Mouse (Mus musculus) gonadal fat pad, adult 2 months (tissue): ENCODE data around the gene Tbpl1. TPM values are rescaled to one million over a fixed set of nuclear protein-coding genes. Genes with fewer than 3 reads are reported as not detected.

Source experiments
- DNase-seq: peaks from one replicate; pipeline ENCODE4 v3.0.0-alpha.2; 2012; ENCODE audit warnings: low read depth
- polyA plus RNA-seq: library from polyadenylated mRNA; depleted of rRNA; stranded (reverse); fragments of >200 nt; gene quantifications from 2 replicates; pipeline ENCODE4 v1.2.3, GENCODE M21; 2012

Tbpl1 gene
- polyA plus RNA-seq, 1 experiment: 25.4 TPM

- no peak for DNase-seq
Observed at GRCm38 (mm10) chr10:22710173-22710777, 21.5 kb downstream of the Tbpl1 start.

GRCm38 (mm10) chr10:22708190-22708843, 23.4 kb downstream of the Tbpl1 start:
- DNase-seq: no peak

- no peak for DNase-seq
Observed at GRCm38 (mm10) chr10:22703844-22704243, 27.9 kb downstream of the Tbpl1 start.

GRCm38 (mm10) chr10:22701485-22702315, 30.0 kb downstream of the Tbpl1 start:
- DNase-seq: no peak

GRCm38 (mm10) chr10:22700773-22701172, 31.0 kb downstream of the Tbpl1 start:
- DNase-seq: no peak

GRCm38 (mm10) chr10:22699487-22700335, 32.0 kb downstream of the Tbpl1 start:
- no peak for DNase-seq

GRCm38 (mm10) chr10:22698158-22698953, 33.4 kb downstream of the Tbpl1 start:
- DNase-seq: no peak

GRCm38 (mm10) chr10:22696864-22697263, 34.9 kb downstream of the Tbpl1 start:
- no peak for DNase-seq

GRCm38 (mm10) chr10:22696236-22696635, 35.5 kb downstream of the Tbpl1 start:
- DNase-seq: peak; percentile 66

GRCm38 (mm10) chr10:22675848-22676630, 55.7 kb downstream of the Tbpl1 start:
- DNase-seq: no peak

- DNase-seq: no peak
Observed at GRCm38 (mm10) chr10:22674176-22674575, 57.6 kb downstream of the Tbpl1 start.

- no peak for DNase-seq
Observed at GRCm38 (mm10) chr10:22668509-22668908, 63.2 kb downstream of the Tbpl1 start.

GRCm38 (mm10) chr10:22660286-22661000, 71.3 kb downstream of the Tbpl1 start:
- DNase-seq: no peak

GRCm38 (mm10) chr10:22659386-22659725, 72.4 kb downstream of the Tbpl1 start:
- no peak for DNase-seq

- no peak for DNase-seq
Observed at GRCm38 (mm10) chr10:22658534-22659385, 73.0 kb downstream of the Tbpl1 start.
